Mouse (Mus musculus): ENCODE measurements around the gene Evi5l. TPM values are rescaled to one million over a fixed set of nuclear protein-coding genes. Genes with fewer than 3 reads are reported as not detected.

The Evi5l gene
- polyA plus RNA-seq, 2 experiments, result 24.6 to 35.9 TPM

DNA sequence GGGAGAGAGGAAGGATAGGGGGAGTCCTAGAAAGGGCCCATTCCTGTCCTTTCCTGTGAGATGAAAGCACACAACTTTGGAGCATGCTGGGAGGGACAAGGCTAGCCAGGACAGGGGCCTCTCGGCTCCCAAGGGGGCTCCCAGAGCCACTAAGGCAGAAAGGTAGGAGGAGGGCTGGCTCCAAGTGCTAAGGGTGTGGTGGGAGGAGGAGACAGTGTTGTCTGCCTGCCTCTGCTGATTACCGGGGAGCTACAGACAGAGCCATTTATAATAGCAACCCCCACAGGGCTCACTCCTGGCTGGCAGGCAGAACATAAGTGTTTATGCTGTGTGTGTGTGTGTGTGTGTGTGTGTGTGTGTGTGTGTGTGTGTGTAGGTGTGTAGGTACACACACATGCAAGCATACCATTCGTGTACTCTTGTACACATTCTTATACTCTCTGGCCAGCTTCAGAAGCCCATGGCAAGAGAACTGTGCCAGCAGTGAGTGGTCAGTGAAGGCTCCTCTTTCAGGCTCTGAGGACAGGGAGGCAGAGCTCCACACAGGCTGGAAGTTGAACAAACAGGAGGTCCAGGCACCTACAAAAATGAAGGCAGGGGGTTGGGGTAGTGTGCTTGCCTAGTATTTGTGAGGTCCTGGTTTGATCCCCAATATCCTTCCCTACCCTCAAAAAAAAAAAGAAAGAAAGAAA is 22.8 kb downstream of the Evi5l start:
- Histone ChIP-seq H3K4me3 (replicated peaks; ENCODE audit: low read length) (no peak overlapping the region), H3K36me3 (ENCODE audit: control insufficient read depth, insufficient read depth, low read length) (peaks cover 49% of the 10 kb centered on the region), H3K4me2 (replicated peaks; ENCODE audit: low read depth, low read length, severe bottlenecking) (no peak overlapping the region), H3K9me3 (ENCODE audit: control insufficient read depth, low read length) (no peaks in the 10 kb centered on the region), H3K9ac (ENCODE audit: low read depth, low read length, severe bottlenecking) (no peak overlapping the region), H3K27ac (replicated peaks; ENCODE audit: low read depth, low read length) (no peak overlapping the region), H3K4me1 (ENCODE audit: control insufficient read depth, insufficient read depth, low read length) (peaks cover 3% of the 10 kb centered on the region; the same call in 1 of the 2 replicates), H3K27me3 (ENCODE audit: control insufficient read depth, insufficient read depth, low read length) (no peaks in the 10 kb centered on the region)
- ATAC-seq (ENCODE audit: low FRiP score, low read depth) (no peak), DNase-seq (ENCODE audit: low spot score) (no peak)
- TF ChIP-seq POLR2A (IDR thresholded peaks at IDR 0.05; ENCODE audit: borderline replicate concordance, extremely low read depth, insufficient read depth, insufficient read length), result no peak
- 36% methylated on average over 3 of the region's 3 CpGs for WGBS

GRCm38 (mm10) chr8:4192305-4192704 is 25.9 kb downstream of the Evi5l start:
- no peak for ATAC-seq (ENCODE audit: low FRiP score, low read depth)
- peaks cover 3% of the 10 kb centered on the region; the same call in 1 of the 2 replicates for H3K4me1 ChIP-seq (ENCODE audit: control insufficient read depth, insufficient read depth, low read length)
- H3K36me3 ChIP-seq (ENCODE audit: control insufficient read depth, insufficient read depth, low read length), result peaks cover 30% of the 10 kb centered on the region
- no peak for TF ChIP-seq POLR2A (IDR thresholded peaks at IDR 0.05; ENCODE audit: borderline replicate concordance, extremely low read depth, insufficient read depth, insufficient read length)
- H3K27me3 ChIP-seq (ENCODE audit: control insufficient read depth, insufficient read depth, low read length), result no peaks in the 10 kb centered on the region
- no peak overlapping the region for H3K4me2 ChIP-seq (replicated peaks; ENCODE audit: low read depth, low read length, severe bottlenecking)
- H3K27ac ChIP-seq (replicated peaks; ENCODE audit: low read depth, low read length), result no peak overlapping the region
- WGBS, result 56% methylated on average over 5 of the region's 5 CpGs
- H3K9ac ChIP-seq (ENCODE audit: low read depth, low read length, severe bottlenecking), result no peak overlapping the region
- DNase-seq (ENCODE audit: low spot score), result no peak
- H3K9me3 ChIP-seq (ENCODE audit: control insufficient read depth, low read length), result no peaks in the 10 kb centered on the region
- H3K4me3 ChIP-seq (replicated peaks; ENCODE audit: low read length), result no peak overlapping the region

DNA sequence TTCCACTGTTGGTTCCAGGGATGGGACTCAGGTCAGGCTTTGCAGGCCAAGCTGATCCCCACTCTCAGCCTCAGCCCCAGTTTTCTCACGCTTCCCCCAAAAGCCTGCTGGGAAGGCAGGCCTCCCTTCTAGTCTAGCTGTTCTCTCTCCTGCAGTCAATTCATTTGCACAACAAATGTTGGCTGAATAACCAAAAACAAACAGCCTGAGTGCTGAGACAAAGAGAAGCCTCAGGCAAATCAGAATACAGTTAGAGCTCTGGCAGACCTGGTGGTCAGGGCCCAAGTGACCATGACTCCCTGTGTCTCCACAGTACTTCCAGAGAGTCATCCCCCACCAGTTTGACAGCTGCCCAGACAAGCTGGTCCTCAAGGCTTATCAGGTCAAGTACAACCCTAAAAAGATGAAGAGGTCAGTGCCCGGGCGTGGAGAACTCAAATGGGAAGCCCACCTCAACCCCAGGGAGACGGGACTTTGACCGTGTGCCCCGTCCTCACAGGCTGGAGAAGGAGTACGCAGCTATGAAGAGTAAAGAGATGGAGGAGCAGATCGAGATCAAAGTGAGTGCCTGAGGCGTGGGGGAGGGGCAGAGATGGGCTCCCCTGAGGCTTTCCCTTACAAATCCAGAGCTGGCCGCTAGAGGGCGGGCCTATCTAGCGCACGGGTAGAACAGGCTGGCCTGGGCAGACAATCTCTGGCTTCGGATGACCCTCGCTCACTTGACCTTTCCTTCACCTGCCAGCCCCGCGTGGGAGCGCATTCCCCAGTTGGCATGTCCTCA is 26.6 kb downstream of the Evi5l start:
- H3K27ac ChIP-seq (replicated peaks; ENCODE audit: low read depth, low read length), result no peak overlapping the region
- 11% methylated on average over 16 of the region's 18 CpGs for WGBS
- H3K9me3 ChIP-seq (ENCODE audit: control insufficient read depth, low read length), result no peaks in the 10 kb centered on the region
- DNase-seq (ENCODE audit: low spot score), result peak; percentile 67
- ATAC-seq (ENCODE audit: low FRiP score, low read depth), result peak; percentile 71; the same call in 1 of the 2 replicates
- H3K36me3 ChIP-seq (ENCODE audit: control insufficient read depth, insufficient read depth, low read length), result peaks cover 23% of the 10 kb centered on the region
- H3K4me3 ChIP-seq (replicated peaks; ENCODE audit: low read length), result no peak overlapping the region
- H3K4me2 ChIP-seq (replicated peaks; ENCODE audit: low read depth, low read length, severe bottlenecking), result 0 out of 2 replicates have a peak overlapping the region, but pooled peaks have one; percentile 6
- no peaks in the 10 kb centered on the region for H3K27me3 ChIP-seq (ENCODE audit: control insufficient read depth, insufficient read depth, low read length)
- no peak for TF ChIP-seq POLR2A (IDR thresholded peaks at IDR 0.05; ENCODE audit: borderline replicate concordance, extremely low read depth, insufficient read depth, insufficient read length)
- no peak overlapping the region for H3K9ac ChIP-seq (ENCODE audit: low read depth, low read length, severe bottlenecking)
- H3K4me1 ChIP-seq (ENCODE audit: control insufficient read depth, insufficient read depth, low read length), result peaks cover 3% of the 10 kb centered on the region; the same call in 1 of the 2 replicates

GRCm38 (mm10) chr8:4193588-4193894 is 27.2 kb downstream of the Evi5l start:
- Histone ChIP-seq H3K36me3 (ENCODE audit: control insufficient read depth, insufficient read depth, low read length) (peaks cover 19% of the 10 kb centered on the region), H3K4me3 (replicated peaks; ENCODE audit: low read length) (no peak overlapping the region), H3K9me3 (ENCODE audit: control insufficient read depth, low read length) (no peaks in the 10 kb centered on the region), H3K27ac (replicated peaks; ENCODE audit: low read depth, low read length) (no peak overlapping the region), H3K4me1 (ENCODE audit: control insufficient read depth, insufficient read depth, low read length) (peaks cover 3% of the 10 kb centered on the region; the same call in 1 of the 2 replicates), H3K27me3 (ENCODE audit: control insufficient read depth, insufficient read depth, low read length) (no peaks in the 10 kb centered on the region), H3K4me2 (replicated peaks; ENCODE audit: low read depth, low read length, severe bottlenecking) (0 out of 2 replicates have a peak overlapping the region, but pooled peaks have one; percentile 6), H3K9ac (ENCODE audit: low read depth, low read length, severe bottlenecking) (no peak overlapping the region)
- no peak for TF ChIP-seq POLR2A (IDR thresholded peaks at IDR 0.05; ENCODE audit: borderline replicate concordance, extremely low read depth, insufficient read depth, insufficient read length)
- DNase-seq (ENCODE audit: low spot score) (no peak), ATAC-seq (ENCODE audit: low FRiP score, low read depth) (no peak)
- 54% methylated on average over 7 of the region's 7 CpGs for WGBS

DNA sequence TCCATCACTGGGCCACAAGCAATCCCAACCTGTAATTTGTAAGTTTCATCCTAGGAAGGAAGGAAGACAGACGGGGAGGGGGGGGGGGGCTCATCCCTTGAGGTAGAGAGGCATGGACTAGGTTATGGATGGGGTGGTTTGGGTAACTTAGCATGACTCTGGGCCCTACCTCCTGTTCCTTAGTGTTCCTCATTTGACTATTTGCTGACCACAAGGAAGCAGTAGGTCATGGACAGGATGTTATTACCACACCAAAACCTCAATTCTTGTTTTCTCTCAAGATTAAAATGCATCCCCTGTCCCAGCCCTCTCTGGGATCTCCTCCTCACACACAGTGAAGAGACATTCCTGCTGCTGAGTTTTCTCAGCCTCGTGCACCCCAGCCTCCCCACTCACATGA is 35.0 kb downstream of the Evi5l start:
- no peak overlapping the region for H3K4me2 ChIP-seq (replicated peaks; ENCODE audit: low read depth, low read length, severe bottlenecking)
- peaks cover 17% of the 10 kb centered on the region for H3K27me3 ChIP-seq (ENCODE audit: control insufficient read depth, insufficient read depth, low read length)
- no peaks in the 10 kb centered on the region for H3K4me1 ChIP-seq (ENCODE audit: control insufficient read depth, insufficient read depth, low read length)
- no peak overlapping the region for H3K9ac ChIP-seq (ENCODE audit: low read depth, low read length, severe bottlenecking)
- WGBS, result 58% methylated on average over 2 of the region's 2 CpGs
- H3K36me3 ChIP-seq (ENCODE audit: control insufficient read depth, insufficient read depth, low read length), result peaks cover 40% of the 10 kb centered on the region
- no peak overlapping the region for H3K27ac ChIP-seq (replicated peaks; ENCODE audit: low read depth, low read length)
- no peak for ATAC-seq (ENCODE audit: low FRiP score, low read depth)
- no peaks in the 10 kb centered on the region for H3K9me3 ChIP-seq (ENCODE audit: control insufficient read depth, low read length)
- no peak for DNase-seq (ENCODE audit: low spot score)
- no peak for TF ChIP-seq POLR2A (IDR thresholded peaks at IDR 0.05; ENCODE audit: borderline replicate concordance, extremely low read depth, insufficient read depth, insufficient read length)
- no peak overlapping the region for H3K4me3 ChIP-seq (replicated peaks; ENCODE audit: low read length)

Measured in limb, embryonic 14.5 days (tissue).